Mouse (Mus musculus) thymus, adult 2 months (tissue): ENCODE measurements at regions not wholly inside any gene's neighbourhood (a gene's known extent, or its start where the extent isn't known, plus 50 kb on each side); places are given as distances from the start of the nearest gene placed in this dataset.

Experiments used
- DNase-seq: peaks from one replicate; pipeline ENCODE4 v3.0.0; 2021
- H3K27ac ChIP-seq: fragments of 200-500 bp; 2 replicates; pipeline ENCODE4 v1.5.1; 2012; ENCODE audit warnings: low read length, control low read depth; ENCODE audit not compliant: control insufficient read depth, insufficient read depth
- H3K27me3 ChIP-seq: fragments of 200-500 bp; 2 replicates; pipeline ENCODE4 v1.6.1; 2012; ENCODE audit warnings: mild to moderate bottlenecking, low read length, moderate library complexity, mixed read lengths; ENCODE audit not compliant: control insufficient read depth, insufficient read depth
- H3K36me3 ChIP-seq: fragments of 200-500 bp; 2 replicates; pipeline ENCODE4 v1.6.1; 2012; ENCODE audit warnings: mild to moderate bottlenecking, low read length, moderate library complexity; ENCODE audit not compliant: control insufficient read depth, insufficient read depth
- H3K4me1 ChIP-seq: fragments of 200-500 bp; replicated peaks from 2 replicates; pipeline ENCODE4 v1.6.1; 2012; ENCODE audit warnings: low read length; ENCODE audit not compliant: control insufficient read depth, insufficient read depth
- H3K4me3 ChIP-seq: fragments of 200-500 bp; 2 replicates; pipeline ENCODE4 v1.5.1; 2012; ENCODE audit warnings: mild to moderate bottlenecking, low read length, control low read depth, moderate library complexity; ENCODE audit not compliant: control insufficient read depth, insufficient read depth
- CTCF ChIP-seq: fragments of 200-500 bp; IDR thresholded peaks from 2 replicates; pipeline ENCODE4 v1.5.1; 2012; ENCODE audit warnings: mild to moderate bottlenecking, control low read depth, low read length, moderate library complexity, borderline replicate concordance; ENCODE audit not compliant: control insufficient read depth, poor library complexity, insufficient read depth; ENCODE audit errors: extremely low read depth
- POLR2A ChIP-seq: fragments of 200-500 bp; IDR thresholded peaks from 2 replicates; pipeline ENCODE4 v1.6.1; 2012; ENCODE audit warnings: mild to moderate bottlenecking, low read length, control low read depth, moderate library complexity; ENCODE audit not compliant: control insufficient read depth, poor library complexity, insufficient read depth; ENCODE audit errors: extremely low read depth
- WGBS: fragments of 180-500 bp; shearing (Covaris S2); methylation state at CpG from one replicate; pipeline ENCODE4 v1.1.7; 2018; 5-methylcytosine and 5-hydroxymethylcytosine counted together

- H3K27ac ChIP-seq = no peak overlapping the region
- WGBS = 72% methylated on average over 3 of the region's 3 CpGs
- H3K27me3 ChIP-seq = no peaks in the 10 kb centered on the region
- TF ChIP-seq POLR2A (no peak), CTCF (no peak)
- H3K36me3 ChIP-seq = no peaks in the 10 kb centered on the region
- no peaks in the 10 kb centered on the region for H3K4me1 ChIP-seq
- no peak for DNase-seq
- H3K4me3 ChIP-seq = no peak overlapping the region
These were observed 246.6 kb downstream of the Zfp326 start for GRCm38 (mm10) chr5:106122928-106123327.

DNA sequence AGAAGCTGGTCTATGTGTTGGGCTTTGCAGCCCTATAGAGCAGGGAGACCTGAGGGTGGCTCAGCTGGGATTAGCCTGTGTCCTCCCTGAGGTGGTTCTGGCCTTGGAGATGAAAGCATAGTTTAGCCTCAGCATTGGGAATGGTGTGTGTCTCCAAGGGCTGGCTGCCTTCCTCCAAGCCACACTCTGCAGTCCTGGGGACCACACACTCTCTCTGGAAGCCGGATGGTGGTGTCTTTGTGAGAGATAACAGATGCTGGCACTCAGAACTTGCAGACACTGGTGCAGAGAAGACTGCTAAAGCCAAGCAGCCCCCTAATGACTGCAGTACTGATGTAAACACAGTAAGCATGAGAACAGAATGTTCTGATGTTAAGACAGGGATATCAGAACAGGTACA is 243.2 kb downstream of the Zfp326 start:
- WGBS = 75% methylated on average over 1 of the region's 1 CpGs
- H3K4me3 ChIP-seq = no peak overlapping the region
- TF ChIP-seq CTCF (no peak), POLR2A (no peak)
- no peaks in the 10 kb centered on the region for H3K27me3 ChIP-seq
- H3K4me1 ChIP-seq = no peaks in the 10 kb centered on the region
- H3K36me3 ChIP-seq = no peaks in the 10 kb centered on the region
- no peak for DNase-seq
- H3K27ac ChIP-seq = no peak overlapping the region

DNA sequence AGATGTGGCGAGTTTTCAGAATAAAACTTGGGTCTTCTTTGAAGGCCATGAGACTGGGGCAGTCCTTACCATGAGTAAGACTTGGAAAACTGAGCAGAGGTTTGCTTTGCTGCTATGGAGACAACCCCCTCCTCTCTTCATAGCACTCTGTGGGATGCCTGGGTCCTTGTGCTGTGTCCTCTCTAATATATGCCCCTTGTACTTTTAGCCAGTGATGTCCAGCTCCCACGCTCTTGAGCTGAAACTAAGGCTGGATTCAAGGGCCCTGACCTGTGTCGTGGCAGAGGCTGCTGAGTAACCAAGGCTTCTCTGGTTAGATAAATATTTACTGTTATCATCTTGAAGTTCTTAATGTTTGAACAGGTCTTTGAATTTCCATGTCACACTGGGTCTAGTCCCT is 236.8 kb downstream of the Zfp326 start:
- WGBS = 91% methylated on average over 3 of the region's 3 CpGs
- H3K27ac ChIP-seq = no peak overlapping the region
- H3K4me1 ChIP-seq = no peaks in the 10 kb centered on the region
- H3K36me3 ChIP-seq = no peaks in the 10 kb centered on the region
- no peak for DNase-seq
- TF ChIP-seq POLR2A (no peak), CTCF (no peak)
- no peaks in the 10 kb centered on the region for H3K27me3 ChIP-seq
- H3K4me3 ChIP-seq = no peak overlapping the region

- Histone ChIP-seq H3K27ac (no peak overlapping the region), H3K27me3 (no peaks in the 10 kb centered on the region), H3K4me3 (no peak overlapping the region), H3K36me3 (no peaks in the 10 kb centered on the region), H3K4me1 (no peaks in the 10 kb centered on the region)
- no peak for TF ChIP-seq CTCF
- TF ChIP-seq POLR2A = no peak
- 26% methylated on average over 8 of the region's 8 CpGs for WGBS
- DNase-seq = no peak
These were observed 232.2 kb downstream of the Zfp326 start for GRCm38 (mm10) chr5:106108474-106108971.

DNA sequence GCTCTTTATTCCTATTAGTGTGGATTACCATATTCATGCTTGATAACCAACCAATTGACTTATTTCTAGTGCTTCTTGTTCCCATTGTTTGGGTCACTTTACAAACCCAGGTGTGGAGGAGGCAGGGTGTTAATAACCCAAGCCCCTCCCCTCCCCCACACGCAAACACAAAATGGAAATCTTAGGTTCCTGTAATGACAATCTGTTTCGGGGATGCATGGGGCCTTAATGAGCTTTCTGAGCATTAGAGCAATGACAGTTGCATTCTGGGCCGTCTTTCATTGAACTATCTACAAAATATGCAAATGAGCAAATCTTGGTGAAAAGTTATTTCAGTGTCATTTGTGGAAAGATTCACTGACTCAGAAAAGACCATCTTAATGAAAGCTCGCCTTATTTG is 225.9 kb downstream of the Zfp326 start:
- Histone ChIP-seq H3K27ac (no peak overlapping the region), H3K4me3 (no peak overlapping the region), H3K27me3 (no peaks in the 10 kb centered on the region), H3K4me1 (no peaks in the 10 kb centered on the region), H3K36me3 (no peaks in the 10 kb centered on the region)
- DNase-seq = no peak
- TF ChIP-seq POLR2A (no peak), CTCF (no peak)
- WGBS = 96% methylated on average over 4 of the region's 4 CpGs

DNA sequence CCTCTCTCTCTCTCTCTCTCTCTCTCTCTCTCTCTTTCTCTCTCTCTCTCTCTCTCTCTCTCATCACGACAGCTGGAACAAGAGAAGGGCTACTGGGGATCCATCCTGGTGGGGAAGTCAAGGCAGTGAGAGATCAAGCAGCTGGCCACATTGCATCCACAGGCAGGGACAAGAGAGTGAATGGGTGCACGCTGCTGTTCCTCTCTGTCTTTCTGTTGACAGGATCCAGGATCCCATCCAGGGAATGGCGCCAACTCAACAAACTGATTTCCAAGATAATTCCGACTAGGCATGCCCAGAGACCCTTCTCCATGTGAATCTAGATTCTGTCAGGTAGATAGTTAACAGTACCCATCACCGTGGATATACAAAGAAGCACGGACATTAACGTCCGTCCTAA is 222.5 kb downstream of the Zfp326 start:
- H3K27me3 ChIP-seq = no peaks in the 10 kb centered on the region
- no peak overlapping the region for H3K27ac ChIP-seq
- WGBS = 87% methylated on average over 8 of the region's 8 CpGs
- TF ChIP-seq CTCF (no peak), POLR2A (no peak)
- no peak overlapping the region for H3K4me3 ChIP-seq
- no peaks in the 10 kb centered on the region for H3K36me3 ChIP-seq
- DNase-seq = no peak
- no peaks in the 10 kb centered on the region for H3K4me1 ChIP-seq

DNA sequence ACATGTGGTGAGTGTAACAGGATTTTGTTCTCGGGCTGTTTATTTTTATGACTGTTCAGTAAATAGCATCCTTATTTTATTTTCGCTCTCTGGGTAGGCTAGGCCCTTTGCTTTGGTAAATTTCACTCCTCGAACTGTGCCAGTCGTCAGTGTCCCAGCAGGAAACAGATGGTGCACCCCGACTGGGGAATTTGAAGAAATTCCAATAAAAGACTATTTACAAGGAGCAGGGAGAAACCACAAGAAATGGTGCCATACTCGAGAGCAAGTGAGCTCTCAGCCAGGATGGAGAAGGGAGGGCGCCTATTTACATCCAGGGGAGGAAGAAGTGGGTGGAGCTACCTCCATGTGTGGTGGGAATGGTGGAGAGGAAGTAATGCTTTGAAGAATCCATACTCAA is 213.0 kb downstream of the Zfp326 start:
- TF ChIP-seq CTCF = no peak
- no peak for TF ChIP-seq POLR2A
- DNase-seq = no peak
- Histone ChIP-seq H3K27me3 (no peaks in the 10 kb centered on the region), H3K4me3 (no peak overlapping the region), H3K27ac (no peak overlapping the region), H3K36me3 (no peaks in the 10 kb centered on the region), H3K4me1 (no peaks in the 10 kb centered on the region)
- 75% methylated on average over 7 of the region's 7 CpGs for WGBS
